Mouse (Mus musculus) v-Abl transformed pro-B cells (cell line): ENCODE measurements at regions not wholly inside any gene's neighbourhood (a gene's known extent, or its start where the extent isn't known, plus 50 kb on each side); places are given as distances from the start of the nearest gene placed in this dataset.

Experiments
- in situ Hi-C, 2 experiments: fragments of 400-800 bp; cut with MboI; formaldehyde crosslinking; loops; one replicate each; pipeline ENCODE4 v1.15.1; 2025; ENCODE audit not compliant: unreplicated experiment in 2 of 2

DNA sequence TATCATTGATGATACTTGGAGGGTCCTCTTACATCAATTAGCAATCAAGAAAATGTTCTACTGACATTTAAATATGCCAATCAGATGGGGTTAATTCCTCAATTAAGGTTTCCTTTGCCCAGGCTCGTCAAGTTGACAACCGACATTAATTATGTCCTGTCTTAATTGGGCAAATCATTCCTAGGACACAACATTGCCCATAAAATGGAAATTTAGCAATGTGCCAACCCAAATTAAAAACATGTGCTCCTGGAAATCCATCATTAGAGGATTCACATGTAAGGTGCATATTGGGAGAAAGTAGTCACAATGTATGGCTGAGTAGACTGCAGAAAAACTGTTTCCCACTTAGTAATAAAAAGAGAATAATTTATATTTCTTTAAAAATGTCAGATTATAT lies 483.6 kb upstream of the B430305J03Rik start:
- in situ Hi-C loops = loop anchor here (10.0 to 25.0 kb wide), 3 partner anchors 595 to 1987 kb away; partner anchors contain the start of gene Gm8298 (in 1 of the 2)

DNA sequence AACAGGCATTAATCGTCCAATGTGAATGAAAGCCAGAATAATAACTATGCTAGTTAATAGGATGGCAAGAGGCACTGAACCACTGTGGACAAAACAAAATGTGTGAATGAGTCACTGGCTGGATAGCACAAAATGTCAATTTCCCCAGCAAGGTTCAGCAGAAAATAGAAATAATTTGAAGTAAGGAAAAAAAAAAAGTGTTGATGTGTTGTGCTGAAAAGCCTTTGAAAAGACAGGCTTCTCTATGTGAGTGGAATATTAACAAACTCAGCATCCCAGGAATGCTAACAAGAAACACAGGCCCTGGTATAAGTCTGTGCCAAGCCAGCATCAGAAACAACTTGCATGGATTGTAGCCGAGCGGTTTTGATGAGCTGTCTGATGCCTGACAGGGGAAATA lies 481.0 kb upstream of the B430305J03Rik start:
- in situ Hi-C loops = loop anchor here (10.0 to 25.0 kb wide), 3 partner anchors 592 to 1984 kb away; partner anchors contain the start of gene Gm8298 (in 1 of the 2)

DNA sequence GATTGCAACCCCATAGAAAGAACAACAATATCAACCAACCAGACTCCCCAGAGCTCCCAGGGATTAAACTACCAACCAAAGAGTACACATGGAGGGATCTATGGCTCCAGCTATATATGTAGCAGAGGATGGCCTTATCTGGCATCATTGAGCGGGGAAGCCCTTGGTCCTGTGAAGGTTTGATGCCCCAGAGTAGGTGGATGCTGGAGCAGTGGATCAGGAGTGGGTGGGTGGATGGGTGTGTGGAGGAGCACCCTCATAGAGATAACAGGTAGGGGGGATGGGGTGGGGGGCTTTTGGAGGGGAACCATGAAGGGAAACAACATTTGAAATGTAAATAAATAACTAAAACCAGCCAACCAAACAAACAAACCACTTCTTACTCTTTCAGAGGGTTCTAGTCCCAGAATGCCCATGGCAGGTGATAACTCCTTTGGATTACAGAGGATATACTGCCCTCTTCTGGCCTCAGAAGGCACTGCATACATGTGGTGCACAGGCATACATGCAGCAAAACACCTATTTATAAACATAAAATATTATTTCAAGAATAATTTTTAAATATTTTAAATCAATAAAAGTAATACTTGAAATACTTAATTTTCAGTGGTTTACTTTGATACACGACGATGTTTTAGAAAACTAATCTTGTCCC lies 473.7 kb upstream of the B430305J03Rik start:
- in situ Hi-C loops = loop anchor here (5.0 to 25.0 kb wide), 4 partner anchors 562 to 1977 kb away; partner anchors contain the start of gene Gm8298 (in 1 of the 2)

DNA sequence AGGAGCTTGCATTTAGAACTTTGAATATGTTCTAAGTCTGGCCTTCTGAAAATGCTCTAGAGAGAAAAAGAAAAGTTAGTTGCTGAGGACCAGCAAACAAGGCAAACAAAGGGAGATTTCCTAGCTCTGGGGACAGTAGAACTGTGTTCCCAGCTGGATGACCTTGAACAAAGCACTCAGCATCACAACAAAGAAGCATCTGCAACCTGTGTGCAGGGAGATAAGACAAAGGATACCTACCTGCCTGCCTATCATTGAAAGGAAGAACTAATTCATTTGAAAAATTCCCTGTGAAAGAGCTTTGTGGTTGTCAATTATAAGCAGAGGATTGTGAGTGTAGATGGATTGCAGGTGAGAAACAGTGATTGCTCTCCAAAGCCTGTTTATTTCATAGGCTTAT lies 451.1 kb upstream of the B430305J03Rik start:
- in situ Hi-C loops = no loop called here

DNA sequence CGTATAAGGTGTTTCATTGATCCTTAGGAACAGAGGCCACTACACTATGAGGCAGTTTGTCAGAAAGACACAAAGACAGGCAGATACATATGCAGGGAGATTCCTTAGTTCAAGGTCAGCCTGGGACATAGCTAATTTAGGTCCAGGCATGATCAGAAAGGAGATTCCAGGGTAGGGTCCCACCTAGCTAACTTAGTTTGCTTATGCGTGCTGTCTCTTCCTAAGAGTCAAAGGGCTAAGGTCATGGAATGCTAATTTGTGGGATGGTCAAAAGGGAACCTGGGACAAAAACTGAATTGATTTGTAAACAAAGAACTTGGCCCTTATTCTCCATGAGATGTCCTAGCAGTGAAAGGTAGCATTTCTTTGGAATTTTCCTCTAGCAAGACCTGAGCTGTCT lies 430.3 kb upstream of the B430305J03Rik start:
- in situ Hi-C loops = no loop called here

DNA sequence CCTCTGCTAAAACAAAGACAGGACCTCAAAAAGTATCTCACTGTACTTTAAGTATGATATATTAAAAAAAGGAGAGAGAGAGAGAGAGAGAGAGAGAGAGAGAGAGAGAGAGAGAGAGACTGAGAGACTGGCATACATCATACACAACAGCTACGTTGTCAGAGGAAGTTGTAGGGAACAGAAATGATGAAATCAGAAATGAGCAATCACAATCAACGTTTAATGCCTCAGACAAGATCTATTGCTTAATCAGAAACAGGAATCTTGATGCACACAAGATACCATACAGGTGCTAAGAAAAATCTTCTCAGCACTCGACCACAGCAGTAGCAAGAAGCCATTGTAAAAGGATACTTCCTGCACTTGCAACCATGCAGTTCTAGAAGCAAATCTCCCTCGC lies 424.9 kb upstream of the B430305J03Rik start:
- in situ Hi-C loops = no loop called here
